Mouse (Mus musculus): ENCODE results near the gene Lsp1.

Gene Lsp1

DNA sequence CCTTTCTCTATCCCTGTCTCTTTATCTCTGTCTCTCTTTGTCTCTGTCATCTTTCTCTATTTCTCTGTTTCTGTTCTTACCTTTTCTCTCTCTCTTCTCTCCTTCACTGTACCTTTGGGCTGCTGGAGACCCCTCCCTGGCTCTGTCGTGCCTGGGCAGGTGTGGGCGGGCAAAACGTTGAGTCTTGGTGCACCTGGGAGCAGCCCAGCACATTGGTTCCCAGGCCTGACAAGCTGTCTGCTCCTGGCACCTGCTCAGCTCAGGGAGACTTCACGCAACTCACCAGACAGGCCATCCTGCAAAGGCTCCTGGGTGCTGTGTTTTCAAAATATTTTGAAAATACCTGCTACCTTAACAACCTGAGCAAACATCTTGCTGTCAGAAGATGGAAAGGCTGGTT lies 42.6 kb downstream of the Lsp1 start:
- DNase-seq (ENCODE audit: low read depth, low spot score): no peak

DNA sequence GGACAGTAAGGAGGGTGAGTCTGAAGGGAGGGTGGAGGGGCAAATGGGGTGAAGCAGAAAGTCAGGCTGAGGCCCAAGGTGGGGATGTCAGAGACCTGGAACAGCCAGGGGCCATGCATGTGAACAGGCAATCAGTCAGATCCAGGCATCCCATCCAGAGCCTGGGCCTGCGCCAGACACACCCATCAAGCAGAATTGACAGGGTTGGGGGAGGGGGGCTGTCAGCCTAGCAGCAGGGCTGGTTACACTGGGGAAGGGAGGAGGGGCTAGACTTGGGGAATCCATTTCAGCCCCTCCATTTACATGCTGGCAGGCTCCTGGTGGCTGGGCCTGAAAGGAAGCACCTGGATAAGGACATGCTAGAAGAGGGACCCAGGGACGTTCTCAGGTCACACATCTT lies 45.3 kb downstream of the Lsp1 start:
- no peak for DNase-seq (ENCODE audit: low read depth, low spot score)

DNA sequence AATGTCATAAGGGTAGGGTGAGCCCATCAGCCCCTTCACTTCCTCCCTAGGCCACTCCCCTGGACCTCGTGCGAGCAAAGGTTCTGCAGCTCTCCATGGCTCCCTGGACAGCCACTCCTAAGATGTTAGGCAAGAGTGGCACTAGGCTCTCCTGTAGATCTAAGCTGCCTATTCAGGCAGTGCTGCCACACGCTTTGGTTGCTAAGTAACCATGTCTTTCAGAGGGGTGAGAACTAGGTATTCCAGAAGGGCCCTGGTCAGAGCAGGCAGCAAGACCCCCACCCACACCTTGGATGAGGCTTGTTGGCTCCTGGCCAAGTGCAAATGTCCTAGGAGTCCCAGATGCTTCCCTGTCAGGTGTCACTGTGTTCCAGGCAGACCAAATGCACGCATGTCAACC lies 45.9 kb downstream of the Lsp1 start:
- no peak for DNase-seq (ENCODE audit: low read depth, low spot score)

DNA sequence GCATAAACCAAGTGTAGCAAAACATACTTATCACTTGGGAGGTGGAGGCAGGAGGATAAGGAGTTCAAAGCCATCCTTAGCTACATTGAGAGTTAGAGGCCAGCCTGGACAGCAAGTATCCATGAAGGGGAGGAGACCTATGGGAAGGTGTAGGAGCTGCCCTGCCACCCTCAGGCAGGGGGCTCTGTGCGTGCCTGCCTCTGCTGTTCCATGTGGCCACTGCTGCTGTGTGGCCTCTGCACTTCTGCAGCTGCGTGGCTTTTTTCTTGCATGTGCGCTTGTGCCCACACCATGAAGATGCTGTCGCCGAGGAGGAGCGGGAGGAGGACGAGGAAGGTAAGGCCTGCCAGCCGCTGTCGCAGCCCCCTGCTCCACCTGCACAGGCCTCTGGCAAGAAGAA lies 46.8 kb downstream of the Lsp1 start:
- no peak for DNase-seq (ENCODE audit: low read depth, low spot score)

DNA sequence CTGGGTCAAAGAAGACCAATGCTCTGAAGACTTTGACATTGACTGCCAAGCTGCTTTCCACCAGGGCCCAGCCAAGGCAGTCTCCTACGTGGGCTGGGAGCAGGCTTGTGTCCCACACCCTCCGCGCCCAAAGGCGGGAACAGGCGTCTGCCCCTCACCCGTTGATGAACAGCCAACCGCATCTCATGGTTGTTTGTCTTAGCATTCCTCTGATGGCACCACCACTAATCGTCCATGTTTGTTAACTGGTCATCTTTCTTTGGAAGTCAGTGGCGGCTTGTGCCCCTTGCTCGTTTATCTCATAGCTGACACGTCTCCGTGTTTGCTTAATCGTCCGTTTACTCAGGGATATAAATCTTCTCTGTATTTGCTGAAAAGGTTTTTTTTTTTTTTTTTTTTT lies 48.9 kb downstream of the Lsp1 start:
- DNase-seq (ENCODE audit: low read depth, low spot score): no peak

DNA sequence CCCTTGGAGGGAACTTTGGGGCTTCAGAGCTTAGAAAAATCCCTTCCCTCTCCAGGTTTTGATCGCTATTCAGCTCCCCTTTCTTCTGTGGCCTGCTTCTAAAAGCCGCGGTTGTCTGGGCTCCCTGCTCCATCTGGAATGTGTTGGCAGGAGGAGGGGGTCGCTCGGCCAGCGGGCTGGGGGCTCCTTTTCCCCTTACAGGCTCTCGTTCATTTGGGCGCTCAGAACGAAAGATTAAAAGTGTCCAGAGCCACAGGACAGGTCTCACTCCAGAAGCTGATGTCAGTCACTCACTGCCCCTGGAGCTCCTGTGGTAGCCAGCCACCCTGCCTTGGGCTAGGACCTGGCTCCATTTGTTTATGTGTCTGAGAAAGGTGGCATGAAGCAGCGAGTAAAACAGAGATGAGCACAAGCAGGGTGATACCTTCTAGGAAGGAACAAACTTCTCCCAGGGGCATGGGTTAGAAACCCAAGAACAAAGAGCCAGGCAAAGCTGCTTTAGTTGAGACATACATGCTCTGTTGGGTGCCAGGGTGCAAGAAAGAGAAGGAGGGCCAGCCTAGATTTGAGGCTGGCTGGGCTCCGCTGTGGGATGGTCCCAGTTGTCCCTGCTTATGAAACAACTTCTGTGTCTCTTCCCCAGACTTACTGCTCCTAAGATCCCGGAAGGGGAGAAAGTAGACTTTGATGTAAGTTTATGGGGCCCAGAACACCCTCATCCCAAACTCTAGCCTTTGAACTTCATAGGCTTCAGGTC lies 49.6 kb downstream of the Lsp1 start:
- no peak for DNase-seq (ENCODE audit: low read depth, low spot score)

DNA sequence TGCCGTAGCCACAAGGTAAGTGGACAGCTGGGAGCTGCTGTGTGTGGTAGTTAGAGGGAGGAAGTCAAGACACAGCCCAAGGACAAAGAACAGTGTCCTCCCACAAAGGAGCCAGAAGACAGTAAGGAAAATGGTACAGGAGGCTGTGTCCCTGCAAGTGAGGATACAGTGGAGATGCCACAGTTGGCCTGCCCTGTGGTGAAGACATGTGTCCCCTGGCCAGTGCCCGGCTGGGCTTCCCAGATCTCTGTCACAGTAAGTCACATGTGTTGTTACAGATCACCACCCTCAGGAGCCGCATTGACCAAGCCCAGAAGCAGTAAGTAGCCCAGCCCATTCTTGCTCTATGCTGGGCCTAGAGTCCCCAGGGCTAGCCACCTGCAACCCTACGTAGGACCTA lies 53.4 kb downstream of the Lsp1 start:
- no peak for DNase-seq (ENCODE audit: low read depth, low spot score)

DNA sequence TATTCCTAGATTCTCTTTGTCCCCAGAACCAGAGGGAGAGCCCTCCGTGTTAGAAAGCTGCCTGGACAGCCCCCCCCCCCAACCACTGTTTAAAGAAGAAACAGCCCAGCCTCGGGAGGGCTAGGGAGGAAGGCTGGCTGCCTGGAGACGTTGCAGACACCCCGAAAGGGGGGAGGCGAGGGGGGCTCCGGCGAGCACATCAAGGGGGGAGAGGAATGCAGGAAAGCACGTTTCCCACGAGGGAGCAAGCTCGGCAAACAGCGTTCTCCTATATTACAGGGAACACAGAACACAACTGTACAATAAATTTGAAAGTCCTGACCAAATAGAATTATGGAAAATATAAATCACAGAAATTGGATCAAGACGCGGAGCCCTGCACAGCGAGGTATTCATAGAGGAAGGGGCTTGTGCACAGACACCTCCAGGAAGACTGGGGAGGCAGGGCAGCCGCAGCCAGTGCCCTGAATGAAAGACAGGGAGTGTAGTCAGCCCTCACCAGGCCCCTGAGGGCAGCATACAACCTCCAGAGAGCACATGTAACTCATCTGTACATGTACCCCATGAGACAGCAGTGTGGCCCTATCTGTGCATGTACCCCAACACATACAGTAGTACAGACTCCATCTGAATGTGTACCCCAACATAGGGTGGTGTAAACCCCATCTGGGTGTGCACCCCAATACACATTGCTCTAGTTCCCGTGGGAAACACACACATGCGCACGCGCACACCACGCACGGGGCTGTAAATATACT lies 55.8 kb downstream of the Lsp1 start:
- no peak for DNase-seq (ENCODE audit: low read depth, low spot score)

DNA sequence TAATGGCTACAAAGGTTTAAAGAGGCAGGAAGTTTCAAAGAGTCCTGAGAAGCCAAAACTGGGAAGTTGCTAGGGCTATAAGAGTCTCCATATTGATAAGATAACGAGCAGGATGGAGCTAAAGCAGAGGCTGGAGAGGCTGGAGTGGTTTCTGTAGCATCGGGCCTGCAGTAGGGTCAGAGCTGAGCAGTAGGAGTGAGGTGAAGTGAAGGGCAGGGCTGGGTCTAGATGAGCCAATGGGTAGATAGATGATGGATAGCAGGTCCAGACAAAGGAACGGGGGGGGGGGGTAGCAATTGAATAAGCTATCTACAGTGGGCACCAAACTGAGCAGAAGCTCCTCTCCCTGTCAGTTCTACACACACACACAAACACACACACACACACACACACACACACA lies 56.9 kb downstream of the Lsp1 start:
- no peak for DNase-seq (ENCODE audit: low read depth, low spot score)

DNA sequence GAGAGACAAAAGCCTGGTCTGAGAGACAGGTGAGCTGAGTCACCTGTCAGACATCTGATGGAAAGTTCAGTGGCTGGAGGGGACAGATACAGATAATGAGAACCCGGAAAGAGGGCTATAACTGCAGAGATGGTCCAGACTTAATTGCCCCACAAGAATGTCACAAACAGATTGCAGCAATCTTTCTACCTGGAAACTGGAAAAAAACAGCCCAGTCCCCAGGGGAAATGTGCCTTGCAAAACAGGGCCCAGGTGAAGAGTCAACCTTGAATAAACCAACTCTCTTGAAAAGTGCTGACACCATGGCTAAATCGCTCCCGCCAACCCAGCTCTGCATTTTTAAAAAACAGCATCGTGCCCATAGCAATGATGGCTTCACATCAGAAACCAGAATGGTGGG lies 59.7 kb downstream of the Lsp1 start:
- DNase-seq (ENCODE audit: low read depth, low spot score): no peak

DNA sequence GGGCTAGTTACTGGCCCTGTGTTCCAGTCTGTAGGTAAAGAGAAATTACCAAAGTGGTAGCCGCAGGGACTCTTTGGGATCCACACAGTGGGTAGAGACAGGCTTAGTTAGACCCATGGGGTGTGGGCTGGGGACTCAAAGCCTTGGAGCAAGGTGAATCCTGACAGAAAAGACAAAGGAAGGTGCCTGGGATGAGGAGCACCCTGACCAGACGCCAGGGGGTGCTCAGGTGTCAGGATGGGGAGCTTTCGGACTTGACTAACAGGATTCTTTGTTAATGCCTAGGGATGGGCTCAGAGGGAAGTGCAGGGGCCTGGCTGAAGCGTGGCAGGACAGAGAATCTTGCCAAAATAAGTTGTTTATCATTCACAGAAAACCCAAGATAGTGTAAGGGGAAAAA lies 61.7 kb downstream of the Lsp1 start:
- DNase-seq (ENCODE audit: low read depth, low spot score): no peak

DNA sequence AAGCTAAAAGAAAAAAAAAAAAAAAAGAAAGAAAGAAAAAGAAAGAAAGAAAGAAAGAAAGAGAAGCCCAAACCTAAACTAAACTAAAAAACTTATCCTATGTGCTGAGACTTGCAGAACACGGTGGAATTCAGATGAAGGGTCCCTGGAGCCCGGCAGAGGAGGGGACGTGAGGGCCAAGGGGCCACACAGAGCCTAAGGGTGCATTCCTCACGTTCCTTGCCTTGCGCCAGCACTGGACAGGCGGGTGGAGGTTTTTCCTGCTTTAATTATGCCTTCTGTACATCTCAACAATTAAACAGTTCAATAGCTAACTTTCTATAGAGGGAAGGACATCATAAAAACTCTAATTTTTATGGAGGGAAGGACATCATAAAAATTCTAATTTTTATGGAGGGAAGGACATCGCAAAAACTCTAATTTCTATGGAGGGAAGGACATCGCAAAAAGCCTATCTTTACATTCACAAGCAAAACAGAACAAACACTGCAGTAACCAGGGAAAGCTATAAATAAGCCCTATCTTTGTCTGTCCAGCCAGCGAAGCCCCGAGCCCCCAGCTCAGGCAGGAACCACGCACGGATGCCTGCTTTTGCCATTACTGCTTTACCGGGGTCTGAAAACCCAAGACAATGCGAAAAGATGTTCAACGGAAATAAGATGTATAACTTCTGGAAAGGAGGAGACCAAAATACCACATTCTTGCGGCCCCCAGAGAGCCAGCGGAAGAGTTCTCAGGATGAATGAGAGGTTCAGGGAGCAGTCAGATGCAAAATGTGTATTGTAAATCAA lies 62.8 kb downstream of the Lsp1 start:
- no peak for DNase-seq (ENCODE audit: low read depth, low spot score)

DNA sequence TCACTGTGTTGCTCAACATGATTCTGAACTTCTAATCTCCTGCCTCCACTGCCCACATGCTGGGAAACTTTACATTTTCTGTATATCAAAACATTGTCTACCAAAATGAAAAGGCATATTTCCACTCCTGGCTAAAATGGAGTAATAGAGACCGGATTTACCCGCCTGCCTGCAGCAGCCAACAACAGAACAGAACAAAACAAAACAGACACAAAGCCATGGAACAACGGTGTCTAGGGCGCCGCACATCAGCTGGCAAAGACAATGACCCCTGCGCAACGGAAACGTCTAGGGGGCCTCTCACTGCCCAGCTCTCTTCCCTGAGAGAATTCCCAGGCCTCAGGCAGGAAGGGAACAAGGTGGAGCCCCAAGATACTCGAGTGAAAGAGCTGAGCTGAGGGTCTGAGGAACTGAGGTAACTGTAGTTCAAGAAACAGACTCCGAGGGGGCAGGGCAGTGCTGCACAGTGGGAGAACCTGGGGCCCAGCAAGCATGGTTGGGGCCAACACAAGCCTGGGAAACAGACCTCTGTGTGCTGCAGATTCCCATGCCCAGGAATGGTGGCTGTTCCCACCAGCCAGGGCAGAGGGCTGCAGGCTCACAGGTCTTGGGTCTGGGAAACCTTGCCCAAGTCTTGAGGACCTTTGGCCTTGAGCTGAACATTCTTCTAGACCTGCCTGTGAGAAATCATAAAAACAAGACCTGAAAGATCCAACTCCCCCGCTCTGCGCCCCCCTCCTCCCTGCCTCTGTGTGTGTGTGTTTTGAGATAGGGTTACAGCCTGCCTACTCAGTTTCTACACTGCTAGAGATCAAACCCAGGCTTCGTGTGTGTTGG lies 65.0 kb downstream of the Lsp1 start:
- no peak for DNase-seq (ENCODE audit: low read depth, low spot score)

DNA sequence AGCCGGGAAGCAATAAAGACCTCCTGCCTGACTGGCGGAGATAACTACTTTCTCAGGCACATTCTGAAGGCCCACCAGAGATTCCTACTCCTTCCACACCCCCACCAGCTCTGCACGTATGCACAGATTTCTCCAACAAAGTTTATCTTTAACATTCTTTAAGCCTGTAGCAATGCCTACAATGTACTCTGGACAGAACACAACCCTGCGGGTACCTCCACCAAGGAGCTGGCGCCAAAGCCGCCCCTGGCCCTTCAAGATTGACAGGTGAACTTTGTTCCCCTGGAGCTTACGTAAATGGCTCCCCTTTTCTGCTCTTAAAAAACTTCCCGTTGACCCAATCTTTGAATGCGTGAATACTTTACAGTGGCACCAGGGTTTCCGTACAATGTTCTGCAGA lies 68.7 kb downstream of the Lsp1 start:
- DNase-seq (ENCODE audit: low read depth, low spot score): no peak

DNA sequence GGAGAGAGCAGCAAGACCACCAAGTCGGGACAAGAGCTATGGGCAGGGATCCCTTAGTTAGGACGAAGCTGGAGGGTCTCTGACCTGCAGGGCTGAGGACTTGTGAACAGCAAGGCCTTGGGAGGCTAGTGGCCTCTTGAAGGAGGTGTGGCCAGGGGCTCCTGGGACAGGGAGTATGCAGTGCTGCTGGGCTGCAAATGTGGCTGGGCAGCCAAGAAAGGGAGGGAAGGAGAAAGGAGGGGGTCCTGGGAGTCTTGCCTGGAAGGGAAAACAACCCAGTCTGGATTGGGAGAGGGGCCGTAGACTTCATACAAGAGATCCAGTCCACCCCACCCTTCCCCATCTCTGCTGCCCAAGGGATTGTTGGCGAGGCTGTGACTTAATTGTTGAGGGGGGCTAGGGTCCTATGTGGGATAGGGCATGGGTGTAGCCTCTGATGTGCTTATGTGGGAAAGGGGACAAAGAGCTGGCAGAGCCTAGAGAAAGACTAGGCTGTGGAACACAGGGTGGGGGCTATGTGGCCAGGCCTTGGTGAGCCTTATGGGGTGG lies 71.4 kb downstream of the Lsp1 start:
- DNase-seq (ENCODE audit: low read depth, low spot score): no peak

DNA sequence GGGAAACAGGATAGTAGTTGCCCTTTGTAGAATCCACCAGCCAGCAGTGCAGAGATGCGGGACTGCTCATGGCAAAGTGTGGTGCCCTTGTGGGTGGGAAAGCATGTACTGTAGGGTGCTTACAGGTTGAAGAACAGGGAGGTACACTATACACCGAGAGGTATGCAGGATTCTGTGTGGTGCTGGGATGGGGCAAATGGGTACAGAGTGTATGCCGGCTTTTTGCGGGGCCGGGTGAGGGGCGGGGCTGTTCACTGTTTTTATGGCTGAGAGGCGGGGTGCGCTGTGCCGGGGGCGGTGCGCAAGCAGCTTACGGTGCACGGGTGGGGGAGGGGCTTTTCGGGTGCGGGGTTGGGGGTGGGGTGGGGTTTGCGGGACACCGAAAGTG lies 72.1 kb downstream of the Lsp1 start, which contains the start of gene Mrpl23:
TSS of gene Mrpl23 (plus strand) at position 16 of the 388 bp plus-strand sequence.
- DNase-seq (ENCODE audit: low read depth, low spot score): peak; percentile 1

DNA sequence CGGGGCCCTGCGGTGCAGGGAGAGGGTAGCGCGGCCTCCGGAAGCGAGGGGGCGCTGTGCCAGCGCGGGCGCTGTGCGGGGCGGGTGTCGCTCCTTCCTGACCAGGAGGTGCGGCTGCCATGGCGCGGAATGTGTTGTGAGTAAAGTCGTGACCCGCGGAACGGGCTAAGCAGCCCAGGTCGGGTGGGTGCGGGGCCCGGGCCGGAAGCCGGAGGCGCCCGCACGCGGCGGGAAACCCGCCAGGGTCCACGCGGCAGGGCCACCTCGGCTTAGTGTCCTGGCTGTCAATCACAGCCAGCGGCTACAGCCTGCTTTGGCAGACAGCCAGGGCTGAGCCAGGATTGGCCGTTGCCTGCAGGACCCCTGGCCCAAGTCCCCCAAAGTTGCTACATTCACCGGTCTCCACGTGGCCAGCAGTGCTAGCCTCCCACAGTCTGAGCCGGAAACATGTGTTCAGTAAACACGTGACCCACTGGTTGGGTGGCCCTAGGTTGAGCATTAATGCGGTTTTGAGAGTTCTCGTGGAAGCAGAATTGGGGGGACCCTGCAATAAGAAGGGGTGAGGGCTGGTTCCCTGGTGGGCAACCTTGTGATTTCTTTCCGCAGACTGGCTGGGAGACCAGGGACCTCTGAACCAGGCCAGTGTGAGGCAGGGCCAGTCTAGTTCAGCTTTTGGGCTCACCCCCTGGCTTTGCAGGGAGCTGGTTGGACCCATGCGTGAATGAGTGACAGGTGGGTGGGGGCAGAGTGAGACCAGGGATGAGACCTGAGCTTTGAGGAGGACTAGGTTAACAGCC lies 72.6 kb downstream of the Lsp1 start:
- DNase-seq (ENCODE audit: low read depth, low spot score): peak; percentile 51

DNA sequence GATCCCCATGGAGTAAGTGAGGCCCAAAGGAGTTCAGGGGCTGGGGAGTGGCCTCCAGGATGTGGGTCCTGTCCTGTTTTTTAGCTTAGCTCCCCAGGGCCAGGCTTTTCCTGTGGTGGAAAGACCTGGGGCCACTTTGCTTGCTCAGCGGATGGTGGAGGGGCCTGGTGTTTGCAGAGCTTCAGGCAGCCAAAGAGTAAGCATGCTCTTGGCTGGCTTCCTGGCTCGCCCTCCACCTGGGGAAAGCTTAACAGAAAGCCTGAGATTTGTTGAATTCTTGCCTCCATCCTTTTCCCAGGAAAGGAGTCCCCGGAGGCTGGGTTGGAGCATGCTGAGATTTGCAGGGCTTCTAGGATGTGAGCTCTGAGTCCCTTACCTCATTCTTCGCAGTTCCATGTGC lies 74.5 kb downstream of the Lsp1 start:
- DNase-seq (ENCODE audit: low read depth, low spot score): no peak

DNA sequence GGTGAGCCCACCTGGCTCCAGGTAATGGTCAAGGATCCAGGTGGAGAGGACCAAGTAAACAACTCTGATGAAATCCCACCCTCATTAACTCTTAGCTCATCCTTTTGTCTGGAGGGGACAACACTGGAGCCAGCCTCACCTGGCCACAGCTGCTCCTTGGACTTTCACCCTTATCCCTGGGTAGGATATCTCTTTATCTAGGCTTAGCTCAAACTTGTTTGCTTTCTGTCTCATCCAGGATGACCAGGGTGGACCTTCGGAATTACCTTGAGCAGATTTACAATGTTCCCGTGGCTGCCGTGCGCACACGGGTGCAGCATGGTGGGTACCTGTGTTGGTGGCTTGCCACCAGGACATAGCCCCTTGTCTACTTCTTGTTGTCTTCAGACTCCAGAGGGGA lies 75.2 kb downstream of the Lsp1 start:
- DNase-seq (ENCODE audit: low read depth, low spot score): no peak

DNA sequence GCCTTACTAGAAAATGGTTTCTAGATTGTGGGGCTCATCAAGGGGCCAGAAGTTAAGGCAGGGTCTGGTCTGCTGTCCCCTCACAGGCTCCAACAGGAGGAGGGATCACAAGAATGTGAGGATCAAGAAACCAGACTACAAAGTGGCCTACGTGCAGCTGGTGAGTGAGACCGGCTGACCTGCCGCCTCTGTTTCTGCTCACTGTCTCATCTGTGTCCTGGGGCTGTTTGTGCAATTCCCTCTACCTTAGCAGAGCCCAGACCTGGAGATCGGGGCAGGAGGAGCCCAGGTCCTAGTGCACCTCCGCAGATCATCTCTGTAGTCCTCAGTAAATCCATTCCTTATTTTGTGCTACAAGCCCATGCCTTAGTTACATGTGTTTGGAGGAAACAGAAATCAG lies 76.6 kb downstream of the Lsp1 start:
- no peak for DNase-seq (ENCODE audit: low read depth, low spot score)
